Mouse (Mus musculus) intestine, embryonic 14.5 days (tissue): ENCODE results near the gene Nav1. TPM values are rescaled to one million over a fixed set of nuclear protein-coding genes. Genes with fewer than 3 reads are reported as not detected.
A peak's percentile ranks its signal among the peaks of the same experiment; 100 is the strongest.

Experiments
- ATAC-seq: fragments of 200-750 bp; cut with Nextera tagmentation; replicated peaks from 2 replicates; pipeline ENCODE4 v1.8.0; 2017; ENCODE audit warnings: low read depth, moderate number of reproducible peaks, moderate TSS enrichment, moderate library complexity; ENCODE audit not compliant: low FRiP score, low TSS enrichment
- DNase-seq: peaks from one replicate; pipeline ENCODE4 v3.0.0-alpha.2; 2018; ENCODE audit warnings: low spot score
- H3K27ac ChIP-seq: fragments of 300-500 bp; sonication (generic); 2 replicates; pipeline ENCODE4 v1.5.1; 2014; ENCODE audit warnings: low read depth, mild to moderate bottlenecking, control low read depth
- H3K27me3 ChIP-seq: fragments of 300-500 bp; sonication (generic); replicated peaks from 2 replicates; pipeline ENCODE4 v1.6.1; 2014; ENCODE audit warnings: low read length, control low read depth; ENCODE audit not compliant: control insufficient read depth, insufficient read depth
- H3K36me3 ChIP-seq: fragments of 300-500 bp; sonication (generic); 2 replicates; pipeline ENCODE4 v1.6.1; 2014; ENCODE audit warnings: low read length, control low read depth; ENCODE audit not compliant: control insufficient read depth, insufficient read depth
- H3K4me1 ChIP-seq: fragments of 300-500 bp; sonication (generic); replicated peaks from 2 replicates; pipeline ENCODE4 v1.6.1; 2014; ENCODE audit warnings: low read length, control low read depth, mixed read lengths; ENCODE audit not compliant: control insufficient read depth, insufficient read depth
- H3K4me2 ChIP-seq: fragments of 300-500 bp; sonication (generic); 2 replicates; pipeline ENCODE4 v1.6.1; 2014; ENCODE audit warnings: low read length
- H3K4me3 ChIP-seq: fragments of 300-500 bp; sonication (generic); 2 replicates; pipeline ENCODE4 v1.5.1; 2014; ENCODE audit warnings: low read depth, low read length, control low read depth, mixed read lengths
- H3K9ac ChIP-seq: fragments of 300-500 bp; sonication (generic); 2 replicates; pipeline ENCODE4 v1.6.1; 2014; ENCODE audit warnings: mild to moderate bottlenecking, low read length
- H3K9me3 ChIP-seq: fragments of 300-500 bp; sonication (generic); 2 replicates; pipeline ENCODE4 v1.6.1; 2016; ENCODE audit warnings: low read length, control low read depth; ENCODE audit not compliant: control insufficient read depth
- WGBS: fragments of 180-500 bp; shearing (Covaris S2); extraction: QIAGEN DNeasy Blood & Tissue Kit; methylation state at CpG from one replicate; pipeline ENCODE4 v1.1.7; 2014; 5-methylcytosine and 5-hydroxymethylcytosine counted together
- polyA plus RNA-seq: library from polyadenylated mRNA; unstranded; fragments of >200 nt; fragmentation: Nextera tagmentation; extraction: Ambion mirVana; gene quantifications from 2 replicates; pipeline ENCODE4 v1.2.1, GENCODE M21; 2014

The Nav1 gene
- polyA plus RNA-seq, 1 experiment from 2014 or later, result 21.2 TPM

DNA sequence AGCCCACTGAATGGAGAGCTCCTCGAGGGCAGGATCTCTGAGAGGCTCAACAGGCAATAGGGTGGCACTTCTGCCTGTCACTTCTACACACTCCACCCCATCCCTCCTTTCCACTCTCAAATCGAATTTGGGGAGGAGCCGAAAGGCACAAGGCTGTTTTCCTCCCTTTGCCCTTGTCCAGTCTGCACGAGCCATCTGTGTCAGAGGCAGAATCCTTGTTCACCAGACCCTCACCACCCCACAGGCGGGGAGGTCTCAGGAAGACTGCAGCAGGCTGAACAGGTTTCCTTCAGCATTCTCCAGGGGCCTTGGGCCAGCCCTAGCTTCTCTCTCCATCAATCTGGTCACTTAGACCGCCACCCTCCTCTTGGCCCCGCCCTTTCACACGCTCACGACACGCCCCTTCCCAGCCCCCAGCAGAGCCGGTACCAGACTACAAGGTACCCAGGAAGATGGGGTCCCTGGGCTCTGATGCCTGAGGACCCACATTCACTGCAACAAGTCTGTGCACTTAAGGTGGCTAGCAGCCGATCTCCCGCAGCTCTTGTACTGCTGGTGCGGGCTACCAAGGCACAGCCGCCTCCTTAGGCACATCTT is 23.9 kb downstream of the Nav1 start:
- peak overlapping the region; percentile 87 for H3K27ac ChIP-seq

GRCm38 (mm10) chr1:135581001-135581400 is 26.1 kb downstream of the Nav1 start:
- Histone ChIP-seq H3K4me1 (peaks cover 60% of the 10 kb centered on the region), H3K27me3 (no peaks in the 10 kb centered on the region), H3K4me3 (no peak overlapping the region), H3K4me2 (no peak overlapping the region), H3K36me3 (peaks cover 5% of the 10 kb centered on the region; the same call in 1 of the 2 replicates), H3K9ac (no peak overlapping the region), H3K27ac (no peak overlapping the region), H3K9me3 (no peaks in the 10 kb centered on the region)
- DNase-seq, result no peak
- WGBS, result 28% methylated on average over 8 of the region's 8 CpGs
- no peak for ATAC-seq

More for the DNA sequence above, 23.9 kb downstream of the Nav1 start:
- Histone ChIP-seq H3K9ac (peak overlapping the region; percentile 55), H3K9me3 (no peaks in the 10 kb centered on the region), H3K27me3 (0 out of 2 replicates have a peak, but pooled peaks cover 2% of the 10 kb centered on the region), H3K4me1 (peaks cover 46% of the 10 kb centered on the region), H3K4me3 (peak overlapping the region; percentile 59), H3K4me2 (peak overlapping the region; percentile 86), H3K36me3 (peaks cover 5% of the 10 kb centered on the region; the same call in 1 of the 2 replicates)
- WGBS, result 6% methylated on average over 15 of the region's 15 CpGs
- peak; percentile 81 for DNase-seq
- peak; percentile 44 for ATAC-seq

- H3K4me1 ChIP-seq, result peaks cover 60% of the 10 kb centered on the region
- no peak overlapping the region for H3K27ac ChIP-seq
- no peaks in the 10 kb centered on the region for H3K27me3 ChIP-seq
- H3K4me2 ChIP-seq, result no peak overlapping the region
- H3K9me3 ChIP-seq, result no peaks in the 10 kb centered on the region
- ATAC-seq (no peak), DNase-seq (no peak)
- H3K36me3 ChIP-seq, result peaks cover 5% of the 10 kb centered on the region; the same call in 1 of the 2 replicates
- no peak overlapping the region for H3K9ac ChIP-seq
- 41% methylated on average over 3 of the region's 3 CpGs for WGBS
- H3K4me3 ChIP-seq, result no peak overlapping the region
Measured at GRCm38 (mm10) chr1:135579111-135579510, 28.0 kb downstream of the Nav1 start.

- peaks cover 8% of the 10 kb centered on the region; the same call in 1 of the 2 replicates for H3K36me3 ChIP-seq
- peaks cover 56% of the 10 kb centered on the region for H3K4me1 ChIP-seq
- no peak overlapping the region for H3K9ac ChIP-seq
- H3K27ac ChIP-seq, result peak overlapping the region; percentile 5; the same call in 1 of the 2 replicates
- ATAC-seq (no peak), DNase-seq (no peak)
- 32% methylated on average over 2 of the region's 2 CpGs for WGBS
- H3K9me3 ChIP-seq, result no peaks in the 10 kb centered on the region
- H3K4me3 ChIP-seq, result no peak overlapping the region
- peak overlapping the region; percentile 6; the same call in 1 of the 2 replicates for H3K4me2 ChIP-seq
- no peaks in the 10 kb centered on the region for H3K27me3 ChIP-seq
Measured at GRCm38 (mm10) chr1:135577793-135578192, 29.3 kb downstream of the Nav1 start.

DNA sequence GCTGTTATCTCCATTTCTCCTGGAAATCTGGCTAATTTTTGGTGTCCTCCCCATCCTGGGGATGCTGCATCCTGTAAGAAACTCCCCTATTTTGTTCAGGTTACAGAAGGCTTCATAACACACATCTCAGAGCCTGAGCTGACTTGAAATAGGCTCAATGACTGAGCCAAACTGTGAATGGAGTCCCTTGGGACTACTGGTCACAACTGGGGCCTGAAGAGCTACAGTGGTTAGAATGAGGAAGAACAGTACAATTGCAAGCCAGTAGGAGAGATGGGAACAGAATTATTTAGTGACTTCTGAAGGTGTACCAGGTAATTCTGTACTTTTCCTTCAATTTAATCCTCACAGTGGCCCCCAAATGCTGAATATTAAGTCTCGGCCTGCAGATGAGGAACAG is 31.7 kb downstream of the Nav1 start:
- 94% methylated on average over 1 of the region's 1 CpGs for WGBS
- ATAC-seq (no peak), DNase-seq (no peak)
- Histone ChIP-seq H3K4me2 (no peak overlapping the region), H3K27me3 (no peaks in the 10 kb centered on the region), H3K36me3 (peaks cover 5% of the 10 kb centered on the region), H3K27ac (no peak overlapping the region), H3K4me1 (peaks cover 33% of the 10 kb centered on the region), H3K9ac (no peak overlapping the region), H3K9me3 (no peaks in the 10 kb centered on the region), H3K4me3 (no peak overlapping the region)

DNA sequence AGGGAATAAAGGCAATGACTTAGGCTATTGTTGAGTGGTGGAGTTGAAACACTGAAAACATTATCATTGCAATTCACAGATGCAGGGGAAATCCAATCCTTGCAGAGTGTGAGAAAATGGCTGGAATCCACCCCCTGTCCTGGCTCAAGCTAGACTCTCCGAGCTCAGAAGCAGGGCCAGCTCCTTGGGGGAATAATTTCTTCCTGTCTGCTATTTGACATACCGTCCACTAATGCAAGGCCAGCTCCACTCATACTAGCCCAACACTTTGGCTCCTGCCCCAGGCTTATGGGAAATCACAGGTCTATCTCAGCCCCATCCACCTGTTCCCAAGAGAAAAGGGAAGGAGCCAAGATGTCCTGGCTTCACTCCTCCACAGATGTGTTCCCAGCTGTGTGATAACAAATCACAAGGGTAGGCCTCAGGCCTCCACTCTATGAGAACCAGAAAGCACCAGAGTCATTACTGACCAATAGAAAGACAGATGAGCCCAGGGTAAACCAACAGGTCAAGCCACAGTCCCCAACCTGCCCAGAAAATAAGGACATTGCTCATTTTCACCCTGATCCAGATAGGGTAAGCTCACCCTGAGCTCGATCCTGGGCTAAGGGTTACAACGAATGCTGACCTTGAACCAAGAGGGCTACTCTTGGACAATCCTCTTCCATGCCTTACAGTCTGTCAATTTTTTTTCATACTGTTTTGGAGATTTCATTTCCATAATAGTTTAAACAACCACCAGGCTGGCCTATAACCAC is 32.5 kb downstream of the Nav1 start:
- Histone ChIP-seq H3K27ac (no peak overlapping the region), H3K27me3 (no peaks in the 10 kb centered on the region), H3K9me3 (no peaks in the 10 kb centered on the region), H3K9ac (no peak overlapping the region), H3K4me3 (no peak overlapping the region), H3K4me1 (peaks cover 29% of the 10 kb centered on the region), H3K36me3 (peaks cover 3% of the 10 kb centered on the region; the same call in 1 of the 2 replicates), H3K4me2 (no peak overlapping the region)
- DNase-seq (no peak), ATAC-seq (no peak)
- 77% methylated on average over 4 of the region's 4 CpGs for WGBS

DNA sequence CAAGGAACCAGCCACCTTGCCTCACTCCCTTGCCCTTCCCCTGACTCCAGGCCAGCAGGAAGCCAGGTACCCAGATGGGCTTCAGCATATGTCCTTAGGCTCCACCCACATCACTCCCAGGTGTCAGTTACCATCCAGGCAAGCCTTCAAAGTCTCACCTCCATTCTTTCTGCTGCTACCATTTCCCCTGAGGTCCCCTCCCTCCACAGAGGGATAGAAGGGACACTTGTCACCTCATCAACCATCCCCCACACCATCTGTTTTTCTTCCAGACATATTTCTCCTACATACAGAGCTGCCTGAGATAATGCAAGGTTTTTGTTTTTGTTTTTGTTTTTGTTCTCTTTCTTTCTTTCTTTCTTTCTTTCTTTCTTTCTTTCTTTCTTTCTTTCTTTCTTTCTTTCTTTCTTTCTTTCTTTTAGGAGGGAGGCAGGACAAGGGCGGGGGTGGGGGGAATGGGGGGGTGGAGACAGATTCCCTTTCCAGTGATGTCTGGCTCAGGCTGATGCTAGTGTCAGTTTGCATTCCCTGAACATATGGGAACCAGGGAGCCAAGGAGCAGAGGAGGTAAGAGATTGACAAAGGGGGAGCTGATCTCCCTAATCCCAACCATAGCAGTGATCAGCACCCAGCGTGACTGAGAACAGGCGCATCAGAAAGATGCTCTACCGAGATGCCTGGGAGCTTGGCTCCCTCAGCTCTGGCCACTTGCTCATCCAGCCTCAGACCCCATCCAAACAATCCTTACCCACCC is 34.8 kb downstream of the Nav1 start:
- H3K9ac ChIP-seq, result no peak overlapping the region
- WGBS, result 39% methylated on average over 4 of the region's 4 CpGs
- H3K4me2 ChIP-seq, result no peak overlapping the region
- no peak overlapping the region for H3K27ac ChIP-seq
- no peaks in the 10 kb centered on the region for H3K9me3 ChIP-seq
- ATAC-seq (no peak), DNase-seq (no peak)
- no peaks in the 10 kb centered on the region for H3K27me3 ChIP-seq
- H3K4me1 ChIP-seq, result peaks cover 8% of the 10 kb centered on the region
- H3K36me3 ChIP-seq, result peaks cover 5% of the 10 kb centered on the region; the same call in 1 of the 2 replicates
- H3K4me3 ChIP-seq, result no peak overlapping the region

GRCm38 (mm10) chr1:135568087-135568486 is 39.0 kb downstream of the Nav1 start:
- no peak overlapping the region for H3K27ac ChIP-seq
- 73% methylated on average over 8 of the region's 8 CpGs for WGBS
- H3K9ac ChIP-seq, result no peak overlapping the region
- peaks cover 24% of the 10 kb centered on the region for H3K4me1 ChIP-seq
- no peaks in the 10 kb centered on the region for H3K27me3 ChIP-seq
- peaks cover 4% of the 10 kb centered on the region; the same call in 1 of the 2 replicates for H3K36me3 ChIP-seq
- H3K4me2 ChIP-seq, result no peak overlapping the region
- H3K9me3 ChIP-seq, result no peaks in the 10 kb centered on the region
- no peak overlapping the region for H3K4me3 ChIP-seq
- DNase-seq, result no peak
- no peak for ATAC-seq
